Mouse (Mus musculus) hindbrain, embryonic 15.5 days (tissue): Measurements from ENCODE around the gene Otop3. TPM values are rescaled to one million over a fixed set of nuclear protein-coding genes. Genes with fewer than 3 reads are reported as not detected.

Experiments used
- ATAC-seq: fragments of 200-750 bp; cut with Nextera tagmentation; 2 replicates; pipeline ENCODE4 v1.8.0; 2017; ENCODE audit warnings: low read depth, moderate number of reproducible peaks, moderate TSS enrichment; ENCODE audit not compliant: low FRiP score
- H3K27ac ChIP-seq: fragments of 300-500 bp; sonication (generic); replicated peaks from 2 replicates; pipeline ENCODE4 v1.5.1; 2015; ENCODE audit warnings: mild to moderate bottlenecking, inconsistent platforms
- H3K27me3 ChIP-seq: fragments of 300-500 bp; sonication (generic); 2 replicates; pipeline ENCODE4 v1.6.1; 2015; ENCODE audit warnings: control low read depth, inconsistent platforms
- H3K36me3 ChIP-seq: fragments of 300-500 bp; sonication (generic); 2 replicates; pipeline ENCODE4 v1.6.1; 2015; ENCODE audit warnings: control low read depth, inconsistent platforms
- H3K4me1 ChIP-seq: fragments of 300-500 bp; sonication (generic); replicated peaks from 2 replicates; pipeline ENCODE4 v1.6.1; 2015; ENCODE audit warnings: control low read depth, inconsistent platforms
- H3K4me2 ChIP-seq: fragments of 300-500 bp; sonication (generic); 2 replicates; pipeline ENCODE4 v1.6.1; 2015; ENCODE audit warnings: moderate library complexity, mild to moderate bottlenecking, inconsistent platforms
- H3K4me3 ChIP-seq: fragments of 300-500 bp; sonication (generic); 2 replicates; pipeline ENCODE4 v1.5.1; 2015; ENCODE audit warnings: mild to moderate bottlenecking, inconsistent platforms
- H3K9ac ChIP-seq: fragments of 300-500 bp; sonication (generic); 2 replicates; pipeline ENCODE4 v1.6.1; 2015; ENCODE audit warnings: inconsistent platforms
- H3K9me3 ChIP-seq: fragments of 300-500 bp; sonication (generic); 2 replicates; pipeline ENCODE4 v1.6.1; 2016; ENCODE audit warnings: control low read depth, inconsistent platforms
- WGBS: fragments of 180-500 bp; shearing (Covaris S2); methylation state at CpG from one replicate; pipeline ENCODE4 v1.1.7; 2015; 5-methylcytosine and 5-hydroxymethylcytosine counted together
- polyA plus RNA-seq: library from polyadenylated mRNA; unstranded; fragments of >200 nt; fragmentation: Nextera tagmentation; extraction: Ambion mirVana; gene quantifications from 2 replicates; pipeline ENCODE4 v1.2.1, GENCODE M21; 2015

Otop3 gene
- polyA plus RNA-seq, 1 experiment from 2014 or later, result 2.2 TPM

DNA sequence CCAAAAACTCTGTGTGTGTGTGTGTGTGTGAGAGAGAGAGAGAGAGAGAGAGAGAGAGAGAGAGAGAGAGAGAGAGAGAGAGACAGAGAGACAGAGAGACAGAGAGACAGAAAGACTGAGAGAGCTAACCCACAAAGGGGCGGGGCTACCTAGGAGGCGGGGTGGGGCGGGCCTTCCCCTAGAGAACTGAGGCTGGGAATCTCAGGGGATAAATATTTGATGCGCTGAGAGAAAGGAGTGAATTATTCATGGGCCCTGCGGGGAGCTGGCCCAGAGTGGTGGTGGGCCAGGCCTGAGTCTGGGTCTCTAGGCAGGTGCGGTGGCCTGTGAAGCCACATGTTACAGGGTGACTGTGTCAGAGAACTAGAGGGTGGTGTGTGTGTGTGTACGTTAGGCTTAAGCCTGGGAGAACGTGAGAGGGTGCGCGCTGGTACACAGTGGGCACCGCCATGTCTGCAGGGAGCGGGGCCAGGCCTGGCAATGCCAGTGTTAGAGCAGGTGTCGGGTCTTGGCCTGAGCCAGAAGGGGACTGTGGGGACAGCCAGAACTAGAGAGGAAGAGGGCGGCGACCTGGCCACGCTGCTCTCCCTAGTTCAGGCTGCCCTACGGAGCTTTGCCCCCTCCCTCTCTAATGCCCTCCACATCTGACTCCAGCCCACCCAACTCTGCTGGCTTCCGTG lies 14.7 kb upstream of the Otop3 start:
- no peak for ATAC-seq
- no peaks in the 10 kb centered on the region for H3K9me3 ChIP-seq
- 6% methylated on average over 18 of the region's 18 CpGs for WGBS

DNA sequence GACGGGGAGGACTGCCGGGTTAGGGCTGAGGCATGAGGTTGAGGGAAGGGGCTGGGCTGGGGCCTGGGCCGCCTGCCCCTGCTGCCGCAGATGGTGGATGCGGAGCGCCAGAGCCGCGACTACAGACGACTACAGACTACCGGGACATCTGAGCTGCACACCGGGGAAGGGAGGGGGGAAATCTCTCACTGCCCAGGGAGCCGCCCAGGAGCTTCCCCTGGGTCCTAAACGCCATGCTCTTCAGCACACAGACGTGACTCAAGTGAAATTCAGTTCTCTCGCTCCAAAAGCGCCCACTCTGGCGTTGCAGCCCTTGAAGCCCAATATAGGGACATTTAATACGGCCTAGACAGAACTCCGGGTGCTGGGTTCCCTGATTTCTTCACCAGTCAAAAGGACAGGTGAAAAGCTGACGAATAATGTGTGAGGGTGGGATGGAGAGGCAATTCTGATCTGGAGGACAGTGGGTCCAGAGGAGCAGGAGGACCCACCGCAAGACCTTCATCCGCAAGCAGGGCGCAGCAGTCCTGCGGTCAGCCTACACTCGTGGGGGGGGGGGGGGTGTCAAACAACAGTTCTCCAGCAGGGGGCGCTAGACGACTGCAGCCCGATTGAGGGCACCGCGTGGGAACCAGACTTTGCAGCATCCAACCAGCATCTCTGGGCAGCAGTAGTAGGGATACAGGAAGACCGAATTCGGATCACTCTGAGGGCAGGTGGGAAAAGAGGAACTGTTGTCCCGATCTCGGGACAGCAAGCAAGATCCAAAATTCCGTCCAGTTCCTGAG lies 12.4 kb upstream of the Otop3 start, which contains the start of gene Ush1g:
Gene Ush1g, minus strand, starts transcription at position 136 of the 788 bp plus-strand sequence.
- ATAC-seq, result peak; percentile 37; the same call in 1 of the 2 replicates
- H3K4me1 ChIP-seq, result peaks cover 34% of the 10 kb centered on the region
- H3K9ac ChIP-seq, result peak within 1 kb of the TSS; percentile 8; the same call in 1 of the 2 replicates
- H3K4me2 ChIP-seq, result peak within 1 kb of the TSS; percentile 38
- peaks cover 78% of the 10 kb centered on the region for H3K27me3 ChIP-seq
- no peaks in the 10 kb centered on the region for H3K36me3 ChIP-seq
- 3% methylated on average over 35 of the region's 35 CpGs for WGBS
- peak within 1 kb of the TSS; percentile 20 for H3K4me3 ChIP-seq
- H3K27ac ChIP-seq, result no peak within 1 kb of the TSS
- H3K9me3 ChIP-seq, result no peaks in the 10 kb centered on the region

More for the DNA sequence above, 14.7 kb upstream of the Otop3 start:
- peaks cover 99% of the 10 kb centered on the region for H3K27me3 ChIP-seq
- H3K36me3 ChIP-seq, result no peaks in the 10 kb centered on the region
- H3K9ac ChIP-seq, result no peak overlapping the region
- H3K4me1 ChIP-seq, result peaks cover 34% of the 10 kb centered on the region
- no peak overlapping the region for H3K27ac ChIP-seq
- H3K4me3 ChIP-seq, result no peak overlapping the region
- H3K4me2 ChIP-seq, result no peak overlapping the region

DNA sequence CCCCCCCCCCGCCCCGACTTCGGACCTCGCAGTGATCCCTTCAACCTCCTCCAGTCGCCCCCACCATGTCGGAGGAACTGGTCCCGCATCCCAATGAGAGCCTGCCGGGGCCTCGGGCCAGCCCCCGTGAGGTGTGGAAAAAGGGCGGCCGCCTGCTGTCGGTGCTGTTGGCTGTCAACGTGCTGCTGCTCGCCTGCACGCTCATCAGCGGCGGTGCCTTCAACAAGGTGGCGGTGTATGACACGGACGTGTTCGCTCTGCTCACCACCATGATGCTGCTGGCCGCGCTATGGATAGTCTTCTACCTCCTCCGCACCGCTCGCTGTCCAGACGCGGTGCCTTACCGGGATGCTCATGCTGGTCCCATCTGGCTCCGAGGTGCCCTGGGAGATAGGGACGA lies 11.2 kb upstream of the Otop3 start:
- Histone ChIP-seq H3K9me3 (no peaks in the 10 kb centered on the region), H3K27me3 (peaks cover 65% of the 10 kb centered on the region), H3K4me2 (peak overlapping the region; percentile 28; the same call in 1 of the 2 replicates), H3K36me3 (no peaks in the 10 kb centered on the region), H3K9ac (no peak overlapping the region), H3K27ac (no peak overlapping the region), H3K4me1 (peaks cover 28% of the 10 kb centered on the region), H3K4me3 (peak overlapping the region; percentile 15; the same call in 1 of the 2 replicates)
- WGBS, result 18% methylated on average over 32 of the region's 32 CpGs
- ATAC-seq, result no peak

DNA sequence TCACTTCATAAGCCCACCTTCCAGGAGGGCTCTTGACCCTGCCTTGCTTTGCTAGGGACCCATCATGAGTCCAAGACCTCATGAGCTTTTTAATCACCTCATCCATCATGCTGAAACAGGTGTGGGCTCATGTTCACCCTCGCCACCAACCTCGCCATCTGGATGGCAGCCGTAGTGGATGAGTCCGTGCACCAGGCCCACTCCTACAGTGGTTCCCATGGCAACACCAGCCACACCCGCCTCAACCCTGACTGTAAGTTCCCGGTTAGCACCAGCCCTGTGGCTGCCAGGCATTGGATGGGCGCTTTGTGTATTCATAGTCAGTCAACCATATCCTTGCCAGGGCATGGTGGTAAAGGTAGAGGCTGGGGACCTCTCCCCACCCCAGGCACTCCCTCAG lies 7.8 kb upstream of the Otop3 start:
- Histone ChIP-seq H3K4me2 (no peak overlapping the region), H3K27ac (no peak overlapping the region), H3K9me3 (no peaks in the 10 kb centered on the region), H3K27me3 (peaks cover 32% of the 10 kb centered on the region), H3K9ac (no peak overlapping the region), H3K4me1 (peaks cover 16% of the 10 kb centered on the region), H3K4me3 (no peak overlapping the region), H3K36me3 (no peaks in the 10 kb centered on the region)
- no peak for ATAC-seq
- 59% methylated on average over 7 of the region's 7 CpGs for WGBS

DNA sequence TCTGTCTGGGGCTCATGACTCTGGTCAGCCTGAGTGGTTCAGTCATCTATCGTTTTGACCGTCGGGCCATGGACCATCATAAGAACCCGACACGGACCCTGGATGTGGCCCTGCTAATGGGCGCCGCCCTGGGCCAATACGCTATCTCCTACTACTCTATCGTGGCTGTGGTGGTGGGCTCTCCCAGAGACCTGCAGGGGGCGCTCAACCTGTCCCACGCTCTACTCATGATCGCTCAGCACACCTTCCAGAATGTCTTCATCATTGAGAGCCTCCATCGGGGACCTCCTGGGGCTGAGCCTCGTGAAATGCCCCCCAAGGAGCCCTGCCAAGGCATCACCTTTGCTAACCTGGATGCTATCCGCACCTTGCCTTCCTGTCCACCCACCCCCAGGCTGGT lies 5.2 kb upstream of the Otop3 start:
- 70% methylated on average over 15 of the region's 15 CpGs for WGBS
- ATAC-seq, result no peak
- H3K36me3 ChIP-seq, result no peaks in the 10 kb centered on the region
- H3K4me2 ChIP-seq, result no peak overlapping the region
- peaks cover 8% of the 10 kb centered on the region for H3K27me3 ChIP-seq
- peaks cover 1% of the 10 kb centered on the region for H3K4me1 ChIP-seq
- H3K27ac ChIP-seq, result no peak overlapping the region
- no peaks in the 10 kb centered on the region for H3K9me3 ChIP-seq
- no peak overlapping the region for H3K4me3 ChIP-seq
- H3K9ac ChIP-seq, result no peak overlapping the region

DNA sequence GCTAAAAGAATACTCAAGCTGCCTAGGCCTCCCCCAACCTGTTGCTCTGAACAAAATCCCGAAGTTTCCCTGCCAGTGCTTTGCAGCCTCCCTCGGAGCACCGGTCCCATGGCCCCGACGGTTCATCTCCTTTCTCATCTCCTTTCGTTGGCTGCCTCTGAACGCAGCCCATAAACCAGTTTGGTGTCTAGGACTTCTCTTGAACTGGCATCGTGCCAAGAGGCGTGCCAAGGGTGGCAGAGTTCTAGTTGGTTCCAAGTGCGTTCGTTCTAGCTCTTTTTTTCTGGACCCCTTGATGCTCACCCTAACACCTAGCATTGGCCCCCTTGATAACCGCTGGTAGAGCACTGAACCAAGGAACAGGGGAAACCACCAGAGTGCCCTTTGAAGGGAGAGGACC lies 692 bp downstream of the Otop3 start:
- Histone ChIP-seq H3K4me3 (0 out of 2 replicates have a peak overlapping the region, but pooled peaks have one; percentile 37), H3K36me3 (no peaks in the 10 kb centered on the region), H3K9ac (no peak overlapping the region), H3K9me3 (no peaks in the 10 kb centered on the region), H3K4me1 (peaks cover 11% of the 10 kb centered on the region), H3K27ac (no peak overlapping the region), H3K27me3 (peaks cover 15% of the 10 kb centered on the region), H3K4me2 (peak overlapping the region; percentile 74)
- ATAC-seq, result no peak
- WGBS, result 56% methylated on average over 12 of the region's 12 CpGs

DNA sequence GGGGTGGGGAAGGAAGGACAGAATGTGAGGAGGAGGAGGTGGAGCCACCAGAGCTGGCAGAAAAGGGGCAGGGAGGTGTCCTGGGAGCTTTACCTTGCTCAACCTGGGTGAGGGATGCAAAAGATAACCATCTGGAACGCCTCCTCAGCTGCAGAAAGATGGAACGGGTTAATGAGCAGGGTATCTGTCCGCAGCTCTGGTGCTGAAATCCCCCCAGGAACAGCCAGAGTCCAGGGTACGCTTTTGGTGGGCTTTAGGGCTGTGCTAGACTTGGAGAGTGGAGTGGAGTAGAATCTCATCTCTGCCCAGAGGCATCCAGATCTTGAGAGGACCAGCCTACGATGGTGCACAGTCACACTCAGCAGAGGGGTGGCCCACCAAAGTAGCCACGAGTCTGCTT lies 1.6 kb downstream of the Otop3 start:
- no peak overlapping the region for H3K27ac ChIP-seq
- H3K4me1 ChIP-seq, result peaks cover 11% of the 10 kb centered on the region
- H3K36me3 ChIP-seq, result no peaks in the 10 kb centered on the region
- H3K9ac ChIP-seq, result no peak overlapping the region
- no peaks in the 10 kb centered on the region for H3K9me3 ChIP-seq
- H3K4me3 ChIP-seq, result no peak overlapping the region
- H3K4me2 ChIP-seq, result no peak overlapping the region
- 27% methylated on average over 6 of the region's 6 CpGs for WGBS
- no peak for ATAC-seq
- peaks cover 15% of the 10 kb centered on the region for H3K27me3 ChIP-seq

DNA sequence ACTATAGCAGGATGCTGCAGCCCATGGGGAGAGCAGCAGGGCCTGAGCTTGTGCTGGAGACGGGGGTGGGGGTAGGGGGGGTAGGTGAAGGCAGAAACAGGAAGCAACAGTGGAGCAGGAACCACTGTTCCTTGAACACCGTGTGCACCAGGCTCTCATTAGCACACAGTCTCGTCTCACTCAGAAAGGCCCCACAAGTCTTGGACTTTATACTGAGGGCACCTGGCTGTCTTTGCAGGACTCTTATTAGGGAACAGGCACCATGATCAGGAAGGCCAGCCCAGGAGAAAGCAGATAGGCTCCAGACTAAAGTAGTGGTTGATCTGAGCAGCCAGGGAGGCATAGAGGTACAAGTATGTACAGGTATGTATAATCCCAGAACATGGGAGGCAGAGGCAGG lies 2.8 kb downstream of the Otop3 start:
- no peak overlapping the region for H3K4me2 ChIP-seq
- ATAC-seq, result no peak
- no peaks in the 10 kb centered on the region for H3K9me3 ChIP-seq
- peaks cover 11% of the 10 kb centered on the region for H3K4me1 ChIP-seq
- no peak overlapping the region for H3K4me3 ChIP-seq
- 66% methylated on average over 3 of the region's 3 CpGs for WGBS
- no peak overlapping the region for H3K9ac ChIP-seq
- no peaks in the 10 kb centered on the region for H3K36me3 ChIP-seq
- peaks cover 15% of the 10 kb centered on the region for H3K27me3 ChIP-seq
- no peak overlapping the region for H3K27ac ChIP-seq

DNA sequence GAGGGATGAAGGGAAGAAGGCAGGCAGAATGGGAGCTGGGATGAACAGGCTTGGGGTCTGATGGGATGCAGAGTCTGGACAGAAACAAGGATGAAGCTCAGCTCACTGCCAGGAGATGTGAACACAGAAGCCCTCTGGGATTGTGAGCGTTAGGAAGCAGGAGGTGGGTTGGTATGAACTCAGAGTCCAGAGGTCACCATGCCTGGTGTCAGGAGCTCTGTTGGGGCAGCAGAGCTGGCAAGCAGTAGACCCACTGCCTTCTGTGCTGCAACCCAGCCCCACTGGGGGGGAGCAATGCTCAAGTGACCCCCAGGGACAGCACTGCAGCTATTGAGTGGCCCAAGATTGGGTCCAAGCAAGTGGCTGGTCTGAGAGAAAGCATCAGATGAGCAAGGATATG lies 3.3 kb downstream of the Otop3 start:
- Histone ChIP-seq H3K9me3 (no peaks in the 10 kb centered on the region), H3K27ac (no peak overlapping the region), H3K4me3 (no peak overlapping the region), H3K4me1 (peaks cover 11% of the 10 kb centered on the region), H3K36me3 (no peaks in the 10 kb centered on the region), H3K27me3 (peaks cover 15% of the 10 kb centered on the region), H3K4me2 (no peak overlapping the region), H3K9ac (no peak overlapping the region)
- no peak for ATAC-seq
- 71% methylated on average over 1 of the region's 1 CpGs for WGBS

DNA sequence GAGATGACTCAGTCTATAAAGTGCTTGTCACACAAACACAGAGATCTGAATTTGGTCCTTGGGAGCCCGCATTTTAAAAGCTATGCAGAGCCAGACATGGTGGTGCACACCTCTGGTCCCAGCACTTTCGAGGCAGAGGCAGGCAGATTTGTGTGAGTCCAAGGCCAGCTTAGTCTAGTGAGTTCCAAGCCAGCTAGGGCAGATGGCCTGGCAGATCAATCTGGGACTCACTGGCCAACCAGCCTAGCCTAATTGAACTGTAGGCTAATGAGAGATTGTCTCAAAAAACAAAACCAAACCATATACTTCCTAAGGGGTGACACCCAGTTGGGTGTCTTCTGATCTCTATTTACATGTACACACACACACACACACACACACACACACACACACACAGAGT lies 6.7 kb downstream of the Otop3 start:
- H3K4me3 ChIP-seq, result no peak overlapping the region
- no peak for ATAC-seq
- H3K27ac ChIP-seq, result no peak overlapping the region
- no peaks in the 10 kb centered on the region for H3K4me1 ChIP-seq
- H3K36me3 ChIP-seq, result no peaks in the 10 kb centered on the region
- H3K4me2 ChIP-seq, result no peak overlapping the region
- H3K9ac ChIP-seq, result no peak overlapping the region
- WGBS, result 74% methylated on average over 2 of the region's 2 CpGs
- no peaks in the 10 kb centered on the region for H3K9me3 ChIP-seq
- peaks cover 1% of the 10 kb centered on the region; the same call in 1 of the 2 replicates for H3K27me3 ChIP-seq

DNA sequence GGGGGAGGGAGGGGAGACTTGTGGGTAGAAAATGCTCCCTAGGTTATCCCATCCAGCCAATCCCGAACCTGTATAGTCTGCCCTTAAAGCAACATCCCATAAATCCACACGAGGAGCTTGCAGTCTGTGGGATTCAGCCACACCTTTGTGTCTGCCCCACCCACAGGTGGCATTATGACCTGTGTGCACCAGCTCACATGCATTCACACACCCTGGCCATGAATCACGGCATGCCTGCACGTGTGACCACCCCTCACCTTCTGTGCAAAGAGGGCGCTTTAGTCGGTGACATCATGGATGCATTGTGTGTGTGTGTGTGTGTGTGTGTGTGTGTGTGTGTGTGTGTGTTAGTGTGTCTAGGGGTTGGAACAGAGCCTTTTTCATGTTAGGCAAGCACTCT lies 7.3 kb downstream of the Otop3 start:
- Histone ChIP-seq H3K27ac (no peak overlapping the region), H3K9ac (no peak overlapping the region), H3K9me3 (no peaks in the 10 kb centered on the region), H3K4me1 (peaks cover 1% of the 10 kb centered on the region; the same call in 1 of the 2 replicates), H3K36me3 (no peaks in the 10 kb centered on the region), H3K4me3 (no peak overlapping the region), H3K27me3 (no peaks in the 10 kb centered on the region), H3K4me2 (no peak overlapping the region)
- no peak for ATAC-seq
- WGBS, result 74% methylated on average over 6 of the region's 6 CpGs

DNA sequence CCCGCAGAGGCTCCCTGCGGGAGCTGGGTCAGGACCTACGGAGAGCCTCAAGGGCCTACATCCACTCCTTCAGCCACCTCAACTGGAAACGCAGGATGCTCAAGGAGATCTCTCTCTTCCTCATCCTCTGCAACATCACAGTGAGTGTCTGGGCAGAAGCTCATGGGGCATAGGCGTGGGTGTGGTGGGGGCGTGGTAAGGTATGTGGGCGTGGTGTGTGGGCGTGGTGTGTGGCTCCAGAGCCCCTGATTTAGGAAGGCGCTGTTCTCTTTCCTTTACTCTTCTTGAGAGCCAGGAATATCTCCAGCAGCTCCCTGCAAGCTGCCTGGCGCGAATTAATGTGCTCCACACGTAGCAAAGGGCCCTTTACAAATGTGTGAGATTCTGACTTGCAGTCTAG lies 10.4 kb downstream of the Otop3 start:
- peaks cover 5% of the 10 kb centered on the region; the same call in 1 of the 2 replicates for H3K4me1 ChIP-seq
- 14% methylated on average over 12 of the region's 12 CpGs for WGBS

More for the DNA sequence above, 10.4 kb downstream of the Otop3 start:
- Histone ChIP-seq H3K9ac (no peak overlapping the region), H3K4me2 (no peak overlapping the region), H3K27ac (no peak overlapping the region), H3K9me3 (no peaks in the 10 kb centered on the region), H3K4me3 (no peak overlapping the region), H3K27me3 (no peaks in the 10 kb centered on the region), H3K36me3 (peaks cover 3% of the 10 kb centered on the region; the same call in 1 of the 2 replicates)
- no peak for ATAC-seq
